Comparison of ENCODE assay signal across 34 mouse cellular contexts in genomic region chr12:113446061-113446460, GRCm38 (mm10). TPM values are rescaled to one million over a fixed set of nuclear protein-coding genes. Genes with fewer than 3 reads are reported as not detected.
DNase-seq lines count a peak whose midpoint lies in the region; ATAC-seq lines count a peak whose summit lies in the region.
"Had no signal": no experiment of that assay in that cellular context is flagged by ENCODE, and none has a peak within 500 bp of the region (broad histone marks: within the 10 kb centered on the region; RNA-seq: fewer than 3 reads in every experiment).

No protein-coding gene starts in this region.

- no peak overlapping the region for H3K4me2 ChIP-seq in hindbrain, embryonic 14.5 days (replicated peaks)
- H3K4me2 ChIP-seq: embryonic facial prominence, embryonic 12.5 days; forebrain, embryonic 13.5 days; heart, embryonic 12.5 days; hindbrain, embryonic 12.5 days; limb, embryonic 15.5 days; neural tube, embryonic 15.5 days had no signal

- no peaks in the 10 kb centered on the region for H3K4me1 ChIP-seq in hindbrain, embryonic 14.5 days (replicated peaks; ENCODE audit: control insufficient read depth, insufficient read depth, low read length)
- H3K4me1 ChIP-seq: embryonic facial prominence, embryonic 12.5 days; forebrain, embryonic 13.5 days; heart, embryonic 12.5 days; hindbrain, embryonic 12.5 days; limb, embryonic 15.5 days; midbrain, embryonic 10.5 days; neural tube, embryonic 15.5 days had no signal

- no peak overlapping the region for H3K27ac ChIP-seq in hindbrain, embryonic 14.5 days
- H3K27ac ChIP-seq: embryonic facial prominence, embryonic 12.5 days; forebrain, embryonic 13.5 days; gastrocnemius, adult 2 months; hindbrain, embryonic 12.5 days; limb, embryonic 15.5 days; liver, embryonic 14.5 days; midbrain, embryonic 10.5 days; neural tube, embryonic 15.5 days had no signal

- peak; percentile 94 for ATAC-seq in CD4-positive, CD25-positive, alpha-beta regulatory T cell, adult 4 months
- ATAC-seq in common myeloid progenitor, adult 5-6 weeks (replicated peaks; ENCODE audit: low read depth, poor library complexity, severe bottlenecking), result peak; percentile 42
- ATAC-seq in megakaryocyte progenitor cell, adult 5-6 weeks (replicated peaks; ENCODE audit: poor library complexity), result peak; percentile 44
- ATAC-seq in hindbrain, embryonic 14.5 days (ENCODE audit: low FRiP score), result no peak
- ATAC-seq: forebrain, embryonic 13.5 days; intestine, embryonic 16.5 days; midbrain, embryonic 16.5 days had no signal

- H3K9ac ChIP-seq in hindbrain, embryonic 14.5 days, result no peak overlapping the region
- H3K9ac ChIP-seq: embryonic facial prominence, embryonic 12.5 days; forebrain, embryonic 13.5 days; heart, embryonic 12.5 days; hindbrain, embryonic 12.5 days; limb, embryonic 15.5 days; liver, embryonic 14.5 days; neural tube, embryonic 15.5 days had no signal

- H3K9me3 ChIP-seq in hindbrain, embryonic 14.5 days (ENCODE audit: control insufficient read depth, low read length), result no peaks in the 10 kb centered on the region
- H3K9me3 ChIP-seq: embryonic facial prominence, embryonic 12.5 days; heart, embryonic 12.5 days; hindbrain, embryonic 12.5 days; limb, embryonic 15.5 days; midbrain, embryonic 10.5 days; neural tube, embryonic 15.5 days had no signal

- DNase-seq in thymus, postnatal 14 days, result peak; percentile 52
- no peak for DNase-seq in hindbrain, embryonic 14.5 days (ENCODE audit: low spot score)
- DNase-seq in ovary, postnatal 36 days (ENCODE audit: low spot score), result no peak
- no peak for DNase-seq in frontal cortex, adult 2 months (ENCODE audit: extremely low spot score in 1 of 2, low spot score in 1 of 2)
- DNase-seq in lung, adult 18-20 months, result no peak
- DNase-seq: adrenal gland, postnatal 36 days; B cell, adult 2 months; cerebellum, adult 11-12 months; cerebellum, postnatal 10 days; gastrocnemius, adult 2 months; heart, postnatal 10 days; kidney, adult 9 months; kidney, postnatal 14 days; left cerebral cortex, postnatal 4 days; lung, postnatal 4 days; right cerebral cortex, postnatal 14 days had no signal

- H3K36me3 ChIP-seq in hindbrain, embryonic 14.5 days (replicated peaks; ENCODE audit: control insufficient read depth, insufficient read depth), result no peaks in the 10 kb centered on the region
- H3K36me3 ChIP-seq: embryonic facial prominence, embryonic 12.5 days; heart, embryonic 12.5 days; hindbrain, embryonic 12.5 days; limb, embryonic 15.5 days; midbrain, embryonic 10.5 days; neural tube, embryonic 15.5 days had no signal

- H3K27me3 ChIP-seq in hindbrain, embryonic 14.5 days (ENCODE audit: control insufficient read depth, insufficient read depth, low read length), result no peaks in the 10 kb centered on the region
- H3K27me3 ChIP-seq: embryonic facial prominence, embryonic 12.5 days; forebrain, embryonic 13.5 days; heart, embryonic 12.5 days; hindbrain, embryonic 12.5 days; limb, embryonic 15.5 days; neural tube, embryonic 15.5 days had no signal

- no peak overlapping the region for H3K4me3 ChIP-seq in hindbrain, embryonic 14.5 days (replicated peaks; ENCODE audit: low read length)
- H3K4me3 ChIP-seq: embryonic facial prominence, embryonic 12.5 days; erythroblast, embryonic 14.5 days; forebrain, embryonic 13.5 days; gastrocnemius, adult 2 months; heart, embryonic 12.5 days; hindbrain, embryonic 12.5 days; limb, embryonic 15.5 days; midbrain, embryonic 10.5 days; neural tube, embryonic 15.5 days had no signal

- 94% methylated on average over 1 of the region's 1 CpGs for WGBS in hindbrain, embryonic 14.5 days

RNA-seq across cellular contexts. Expression of gene Adam6b, which starts 43.2 kb away (rescaled TPM):
- polyA plus RNA-seq in CD4-positive, CD25-positive, alpha-beta regulatory T cell, adult 4 months (2017; shearing (Covaris generic)), result 1 to 10 TPM in 1 of 2 experiments, under 1 TPM in 1; 0.52 to 1.2 TPM
- total RNA-seq in common myeloid progenitor, adult 5-6 weeks (2017), result not detected in 2 replicates
- not detected in 2 replicates for total RNA-seq in megakaryocyte progenitor cell, adult 5-6 weeks (2015)
- total RNA-seq in megakaryocyte progenitor cell, adult 5-6 weeks (2017), result not detected in 2 replicates
- not detected in 2 replicates for polyA plus RNA-seq in hindbrain, embryonic 14.5 days (2014; fragmentation: Nextera tagmentation; extraction: Ambion mirVana)
- polyA plus RNA-seq in frontal cortex, adult 2 months (2012; rRNA removed), result not detected in 2 replicates
- total RNA-seq: adrenal gland, adult 18-20 months; gastrocnemius, adult 2 months; heart, postnatal 10 days; layer of hippocampus, adult 8-10 months; left cerebral cortex, adult 18-20 months; left cerebral cortex, postnatal 4 days had no signal
- polyA plus RNA-seq: embryonic facial prominence, embryonic 12.5 days; erythroblast, embryonic 14.5 days; forebrain, embryonic 13.5 days; heart, embryonic 12.5 days; hindbrain, embryonic 12.5 days; intestine, embryonic 16.5 days; limb, embryonic 15.5 days; liver, embryonic 14.5 days; lung, embryonic 16.5 days; midbrain, embryonic 10.5 days; midbrain, embryonic 16.5 days; neural tube, embryonic 15.5 days had no signal
